Mouse (Mus musculus) heart, postnatal 0 days (tissue): ENCODE results near the gene Prdm11. TPM values are rescaled to one million over a fixed set of nuclear protein-coding genes. Genes with fewer than 3 reads are reported as not detected.
A peak's percentile ranks its signal among the peaks of the same experiment; 100 is the strongest.

Source experiments
- ATAC-seq: fragments of 200-750 bp; cut with Nextera tagmentation; 2 replicates; pipeline ENCODE4 v1.8.0; 2017; ENCODE audit warnings: low read depth, moderate number of reproducible peaks, moderate library complexity; ENCODE audit not compliant: insufficient read depth
- DNase-seq: peaks from one replicate; pipeline ENCODE4 v3.0.0-alpha.2; 2016; ENCODE audit warnings: low spot score
- H3K27ac ChIP-seq: fragments of 300-500 bp; sonication (generic); 2 replicates; pipeline ENCODE4 v1.5.1; 2014; ENCODE audit warnings: low read depth, mild to moderate bottlenecking
- H3K27me3 ChIP-seq: fragments of 300-500 bp; sonication (generic); 2 replicates; pipeline ENCODE4 v1.6.1; 2014; ENCODE audit warnings: low read length, mixed read lengths; ENCODE audit not compliant: control insufficient read depth, insufficient read depth
- H3K36me3 ChIP-seq: fragments of 300-500 bp; sonication (generic); replicated peaks from 2 replicates; pipeline ENCODE4 v1.6.1; 2014; ENCODE audit warnings: low read length, mixed read lengths; ENCODE audit not compliant: control insufficient read depth, insufficient read depth
- H3K4me1 ChIP-seq: fragments of 300-500 bp; sonication (generic); 2 replicates; pipeline ENCODE4 v1.6.1; 2014; ENCODE audit warnings: antibody characterized with exemption; ENCODE audit not compliant: control insufficient read depth, insufficient read depth
- H3K4me2 ChIP-seq: fragments of 300-500 bp; sonication (generic); 2 replicates; pipeline ENCODE4 v1.6.1; 2014; ENCODE audit warnings: low read depth, mild to moderate bottlenecking, low read length, moderate library complexity
- H3K4me3 ChIP-seq: fragments of 300-500 bp; sonication (generic); 2 replicates; pipeline ENCODE4 v1.5.1; 2014; ENCODE audit warnings: low read depth, low read length
- H3K9ac ChIP-seq: fragments of 300-500 bp; sonication (generic); replicated peaks from 2 replicates; pipeline ENCODE4 v1.6.1; 2014; ENCODE audit warnings: low read depth, low read length, mixed read lengths
- H3K9me3 ChIP-seq: fragments of 300-500 bp; sonication (generic); replicated peaks from 2 replicates; pipeline ENCODE4 v1.6.1; 2016; ENCODE audit warnings: low read length; ENCODE audit not compliant: control insufficient read depth
- CTCF ChIP-seq: IDR thresholded peaks from 2 replicates; pipeline ENCODE4 v1.5.1; 2016; ENCODE audit warnings: antibody characterized with exemption, control low read depth, low read depth
- EP300 ChIP-seq: IDR thresholded peaks from 2 replicates; pipeline ENCODE4 v1.6.1; 2016; ENCODE audit warnings: antibody characterized with exemption, low read depth
- WGBS: fragments of 180-500 bp; shearing (Covaris S2); extraction: QIAGEN DNeasy Blood & Tissue Kit; methylation state at CpG from one replicate; pipeline ENCODE4 v1.1.7; 2014; 5-methylcytosine and 5-hydroxymethylcytosine counted together
- polyA plus RNA-seq: library from polyadenylated mRNA; unstranded; fragments of >200 nt; fragmentation: Nextera tagmentation; extraction: Ambion mirVana; gene quantifications from 2 replicates; pipeline ENCODE4 v1.2.1, GENCODE M21; 2015
- total RNA-seq: library from RNA; depleted of rRNA; stranded (reverse); fragments of >200 nt; gene quantifications from 2 replicates; pipeline ENCODE4 v1.2.3, GENCODE M21; 2014; ENCODE audit warnings: low replicate concordance

Prdm11 gene
- total and polyA plus RNA-seq, 2 experiments from 2014 or later: 2.7 to 10.7 TPM

DNA sequence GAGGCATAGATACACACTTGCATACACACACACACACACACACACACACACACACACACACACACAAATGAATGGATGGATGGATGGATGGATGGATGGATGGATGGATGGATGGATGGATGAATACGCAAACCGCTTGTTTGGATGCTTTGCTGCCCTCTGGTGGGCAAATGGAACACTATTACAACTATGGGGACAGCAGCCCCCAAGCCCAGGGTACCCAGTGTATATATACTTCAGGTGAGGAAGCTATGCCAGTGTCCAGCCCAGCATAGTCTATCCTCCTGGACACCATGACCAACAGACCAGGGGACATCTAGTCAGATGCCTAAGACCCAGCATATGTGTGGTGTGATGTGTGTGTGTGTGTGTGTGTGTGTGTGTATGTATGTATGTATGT, 17.4 kb upstream of the Prdm11 start:
- Histone ChIP-seq H3K4me1 (no peaks in the 10 kb centered on the region), H3K9me3 (no peaks in the 10 kb centered on the region), H3K4me3 (no peak overlapping the region), H3K27ac (no peak overlapping the region), H3K4me2 (no peak overlapping the region), H3K36me3 (no peaks in the 10 kb centered on the region), H3K9ac (no peak overlapping the region), H3K27me3 (0 out of 2 replicates have a peak, but pooled peaks cover 12% of the 10 kb centered on the region)
- WGBS: 16% methylated on average over 2 of the region's 2 CpGs
- no peak for ATAC-seq
- DNase-seq: no peak
- TF ChIP-seq CTCF: peak; percentile 77
- TF ChIP-seq EP300: no peak

DNA sequence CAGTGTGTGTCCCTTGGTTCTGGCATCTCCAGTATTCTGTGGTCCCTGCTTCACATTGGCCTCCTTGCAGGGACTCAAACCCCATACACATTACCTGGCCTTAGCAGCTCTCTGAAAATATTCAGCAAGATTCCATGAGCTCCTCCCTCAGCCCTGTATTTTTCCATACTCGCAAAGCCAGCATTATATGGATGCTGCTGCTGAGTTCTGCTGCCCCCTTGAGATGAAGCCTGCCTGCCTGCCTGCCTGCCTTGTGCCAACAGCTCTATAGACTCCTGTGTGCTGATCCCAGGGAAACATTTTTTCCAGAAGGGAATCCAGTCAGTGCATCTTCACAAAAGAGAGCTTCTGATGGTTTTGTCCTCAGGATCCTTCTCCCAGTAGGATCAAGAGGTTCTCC, 5.9 kb upstream of the Prdm11 start:
- Histone ChIP-seq H3K27ac (no peak overlapping the region), H3K4me3 (no peak overlapping the region), H3K4me2 (no peak overlapping the region), H3K4me1 (peaks cover 3% of the 10 kb centered on the region; the same call in 1 of the 2 replicates), H3K27me3 (no peaks in the 10 kb centered on the region), H3K9ac (no peak overlapping the region), H3K36me3 (no peaks in the 10 kb centered on the region), H3K9me3 (no peaks in the 10 kb centered on the region)
- DNase-seq (no peak), ATAC-seq (0 out of 2 replicates have a peak, but pooled peaks have one; percentile 39)
- peak; percentile 62 for TF ChIP-seq CTCF
- no peak for TF ChIP-seq EP300
- WGBS: 11% methylated on average over 1 of the region's 1 CpGs

DNA sequence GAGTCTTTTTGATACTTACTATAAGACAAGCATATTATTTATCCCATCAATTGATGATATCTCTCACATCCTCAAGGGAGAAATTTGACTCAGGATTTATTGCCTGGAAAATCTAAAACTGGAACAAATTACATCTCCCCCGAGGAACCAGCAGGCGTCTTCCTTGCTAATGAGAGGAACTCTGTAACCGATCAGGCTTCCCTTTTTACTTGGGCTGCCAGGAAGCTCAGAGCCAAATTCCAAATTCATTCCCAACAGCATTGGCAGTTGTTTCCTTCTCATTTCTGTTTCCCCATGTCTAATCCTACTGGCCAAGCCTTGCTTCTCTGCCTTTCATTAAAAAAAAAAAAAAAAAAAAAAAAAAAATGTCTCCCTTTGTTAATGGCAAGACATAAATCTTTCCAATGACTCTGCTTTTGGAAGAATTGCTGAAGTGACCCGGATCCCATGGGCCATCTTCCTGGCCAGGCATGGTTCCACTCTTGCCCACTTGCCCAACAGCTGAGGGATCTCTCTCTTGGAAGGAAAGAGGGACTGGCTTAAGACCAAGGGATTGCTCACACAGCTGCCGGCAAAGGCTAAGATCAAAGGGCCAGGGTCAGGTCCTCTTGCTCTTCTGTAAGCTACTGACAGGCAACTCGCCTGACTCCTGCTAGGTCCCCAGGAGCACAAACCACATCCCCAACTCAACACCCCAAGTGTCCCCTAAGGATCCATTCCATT, 2.8 kb upstream of the Prdm11 start:
- DNase-seq: no peak
- H3K27me3 ChIP-seq: no peaks in the 10 kb centered on the region
- H3K9me3 ChIP-seq: no peaks in the 10 kb centered on the region
- no peak overlapping the region for H3K9ac ChIP-seq
- no peaks in the 10 kb centered on the region for H3K36me3 ChIP-seq
- H3K27ac ChIP-seq: no peak overlapping the region
- peaks cover 21% of the 10 kb centered on the region for H3K4me1 ChIP-seq
- ATAC-seq: no peak
- 45% methylated on average over 6 of the region's 6 CpGs for WGBS
- no peak overlapping the region for H3K4me3 ChIP-seq
- no peak overlapping the region for H3K4me2 ChIP-seq
- no peak for TF ChIP-seq CTCF

DNA sequence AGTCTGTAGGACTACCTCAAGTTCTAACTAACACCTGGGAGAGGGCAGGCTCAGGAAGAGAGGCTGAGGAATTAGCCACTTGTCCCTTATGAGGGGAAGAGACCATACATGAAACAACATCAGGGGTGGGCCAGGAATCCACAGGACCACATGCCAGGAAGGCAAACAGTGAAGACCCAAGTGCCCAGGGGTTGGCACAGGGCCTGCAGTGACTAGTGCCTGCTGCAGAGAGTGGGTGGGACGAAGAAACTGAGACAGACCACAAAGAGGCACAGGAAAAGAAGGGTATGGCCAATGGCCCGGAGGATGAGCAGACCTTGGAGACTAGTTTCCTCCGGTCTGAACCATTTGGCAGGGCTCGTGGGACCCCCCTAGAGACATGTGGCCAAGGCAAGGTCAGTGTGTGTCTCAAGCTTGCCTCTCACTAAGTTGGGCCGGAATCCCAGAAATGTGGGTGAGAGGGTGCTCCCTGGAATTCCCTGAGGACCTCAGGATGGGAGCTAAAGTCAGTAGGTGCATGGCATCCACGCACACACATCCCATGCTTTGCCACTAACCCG, 1.6 kb upstream of the Prdm11 start:
- H3K9me3 ChIP-seq: no peaks in the 10 kb centered on the region
- no peak for ATAC-seq

DNA sequence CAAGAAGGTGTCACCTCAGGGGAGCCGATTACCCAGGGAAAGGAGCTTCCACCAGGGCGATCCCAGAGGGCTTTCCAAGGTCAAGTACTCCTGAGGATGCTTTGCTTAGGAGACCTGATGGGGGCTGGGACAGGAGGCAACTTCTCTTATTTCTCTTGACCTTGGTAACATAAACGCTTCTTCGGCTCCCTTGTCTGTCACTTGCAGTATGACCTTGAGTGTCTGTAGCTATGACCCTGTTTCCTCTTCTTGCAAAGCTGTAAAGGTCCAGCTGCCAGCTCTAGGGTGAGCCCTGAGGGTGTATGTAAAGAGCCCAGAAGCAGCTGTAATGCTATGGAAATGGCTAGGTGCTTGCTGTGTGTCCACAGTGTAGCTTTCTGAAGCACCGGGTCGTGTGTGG, 1.1 kb upstream of the Prdm11 start:
- ATAC-seq (no peak), DNase-seq (no peak)
- Histone ChIP-seq H3K27ac (peak overlapping the region; percentile 98), H3K9ac (0 out of 2 replicates have a peak overlapping the region, but pooled peaks have one; percentile 99), H3K36me3 (no peaks in the 10 kb centered on the region), H3K4me2 (peak overlapping the region; percentile 71), H3K9me3 (no peaks in the 10 kb centered on the region), H3K4me1 (peaks cover 34% of the 10 kb centered on the region), H3K4me3 (no peak overlapping the region), H3K27me3 (no peaks in the 10 kb centered on the region)
- WGBS: 56% methylated on average over 6 of the region's 6 CpGs
- TF ChIP-seq CTCF: no peak
- no peak for TF ChIP-seq EP300

More for the DNA sequence above, 1.6 kb upstream of the Prdm11 start:
- Histone ChIP-seq H3K36me3 (no peaks in the 10 kb centered on the region), H3K4me3 (no peak overlapping the region), H3K4me1 (peaks cover 29% of the 10 kb centered on the region), H3K9ac (no peak overlapping the region), H3K27me3 (no peaks in the 10 kb centered on the region), H3K27ac (no peak overlapping the region), H3K4me2 (no peak overlapping the region)
- 92% methylated on average over 7 of the region's 7 CpGs for WGBS
- DNase-seq: no peak
- TF ChIP-seq EP300: no peak
- no peak for TF ChIP-seq CTCF
